Mouse (Mus musculus): ENCODE measurements around the gene Tbx2.

DNA sequence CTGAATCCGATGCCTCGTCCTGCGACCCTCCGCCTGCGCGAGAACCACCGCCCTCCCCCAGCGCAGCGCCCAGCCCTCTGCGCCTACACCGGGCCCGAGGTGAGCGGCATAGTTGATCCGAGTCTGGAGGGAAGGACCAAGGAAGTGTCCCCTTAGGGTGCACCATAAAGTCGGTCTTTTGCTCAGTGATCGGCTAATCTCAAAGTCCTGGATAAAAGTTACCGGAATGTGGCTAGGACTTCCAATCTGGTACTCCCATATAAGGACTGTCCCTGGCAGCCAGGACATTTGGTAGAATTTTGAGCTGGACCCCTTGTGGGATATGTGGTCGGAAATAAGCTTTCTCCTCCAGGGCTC is 4.9 kb downstream of the Tbx2 start:
- TF ChIP-seq POLR2A (IDR thresholded peaks at IDR 0.05; ENCODE audit: low read depth, low read length) (no peak), USF1 (IDR thresholded peaks at IDR 0.05; ENCODE audit: low read depth, low read length) (no peak), CTCF (conservative IDR thresholded peaks at IDR 0.05 in 1 of 2, IDR thresholded peaks at IDR 0.05 in 1 of 2; ENCODE audit: low read depth in 2 of 2, low read length in 2 of 2) (no peak), CHD2 (IDR thresholded peaks at IDR 0.05; ENCODE audit: low read length) (no peak), ZNF384 (IDR thresholded peaks at IDR 0.05; ENCODE audit: low read depth, low read length) (no peak), MAZ (IDR thresholded peaks at IDR 0.05; ENCODE audit: low read depth, low read length) (no peak), PAX5 (IDR thresholded peaks at IDR 0.05; ENCODE audit: low read length) (no peak), HCFC1 (IDR thresholded peaks at IDR 0.05; ENCODE audit: low read depth, low read length) (no peak), TBP (conservative IDR thresholded peaks at IDR 0.05; ENCODE audit: low read depth, low read length) (no peak)
